Mouse (Mus musculus) myocyte (in vitro differentiated cells): ENCODE measurements around the gene Tjp3.

Experiments
- E2F4 ChIP-seq: IDR thresholded peaks from one replicate; pipeline ENCODE4 v1.6.1; 2011; ENCODE audit warnings: mild to moderate bottlenecking, control low read depth, moderate library complexity; ENCODE audit not compliant: insufficient read depth
- MAX ChIP-seq: IDR thresholded peaks from one replicate; pipeline ENCODE4 v1.6.1; 2011; ENCODE audit warnings: low read depth, mild to moderate bottlenecking, control low read depth
- MYOD1 ChIP-seq, 3 experiments: IDR thresholded peaks; one replicate each; pipeline ENCODE4 v1.6.1; 2011; ENCODE audit warnings: control low read depth in 2 of 3, low read depth in 2 of 3, mild to moderate bottlenecking in 2 of 3, moderate library complexity in 1 of 3; ENCODE audit not compliant: insufficient read length in 2 of 3, control insufficient read depth in 1 of 3
- MYOG ChIP-seq, 3 experiments: IDR thresholded peaks; one replicate each; pipeline ENCODE4 v1.6.1; 2011; ENCODE audit warnings: control low read depth in 2 of 3, low read depth in 2 of 3, mild to moderate bottlenecking in 2 of 3; ENCODE audit not compliant: insufficient read length in 2 of 3, control insufficient read depth in 1 of 3, insufficient read depth in 1 of 3
- POLR2A ChIP-seq: IDR thresholded peaks from one replicate; pipeline ENCODE4 v1.6.1; 2011; ENCODE audit warnings: low read depth, mild to moderate bottlenecking, control low read depth, moderate library complexity; ENCODE audit not compliant: insufficient read length
- POLR2AphosphoS2 ChIP-seq: IDR thresholded peaks from one replicate; pipeline ENCODE4 v1.6.1; 2011; ENCODE audit warnings: low read depth, control low read depth; ENCODE audit not compliant: insufficient read length
- REST ChIP-seq: IDR thresholded peaks from one replicate; pipeline ENCODE4 v1.6.1; 2011; ENCODE audit warnings: mild to moderate bottlenecking, control low read depth, moderate library complexity; ENCODE audit not compliant: insufficient read depth, insufficient read length
- SRF ChIP-seq: IDR thresholded peaks from one replicate; pipeline ENCODE4 v1.6.1; 2011; ENCODE audit warnings: low read depth; ENCODE audit not compliant: control insufficient read depth, insufficient read length
- TCF12 ChIP-seq: IDR thresholded peaks from one replicate; pipeline ENCODE4 v1.6.1; 2011; ENCODE audit warnings: mild to moderate bottlenecking, control low read depth; ENCODE audit not compliant: poor library complexity, insufficient read depth, severe bottlenecking
- USF1 ChIP-seq: IDR thresholded peaks from one replicate; pipeline ENCODE4 v1.6.1; 2011; ENCODE audit warnings: low read depth, mild to moderate bottlenecking, control low read depth, moderate library complexity

GRCm38 (mm10) chr10:81299585-81300351, 8.4 kb upstream of the Tjp3 start:
- TF ChIP-seq E2F4: no peak
- TF ChIP-seq MAX: no peak
- TF ChIP-seq POLR2A: no peak
- no peak for TF ChIP-seq POLR2AphosphoS2
- no peak for TF ChIP-seq USF1
- TF ChIP-seq REST: no peak
- TF ChIP-seq TCF12: no peak
- TF ChIP-seq SRF: no peak
- TF ChIP-seq MYOG (IDR thresholded peaks at IDR 0.05; ENCODE audit: control insufficient read depth in 1 of 3, insufficient read depth in 1 of 3, insufficient read length in 2 of 3, low read depth in 2 of 3): no peak
- TF ChIP-seq MYOD1 (IDR thresholded peaks at IDR 0.05; ENCODE audit: control insufficient read depth in 1 of 3, insufficient read length in 2 of 3, low read depth in 2 of 3): no peak
